Mouse (Mus musculus) layer of hippocampus, adult 9-10 months (tissue): ENCODE results near the gene Dclk2.

Experiments used
- DNase-seq: peaks from one replicate; pipeline ENCODE4 v3.0.0; 2022; ENCODE audit warnings: low spot score

Dclk2 gene

GRCm38 (mm10) chr3:86894491-86894890 lies 26.2 kb downstream of the Dclk2 start:
- no peak for DNase-seq

- no peak for DNase-seq
Measured at GRCm38 (mm10) chr3:86887512-86887911, 33.1 kb downstream of the Dclk2 start.

- no peak for DNase-seq
Measured at GRCm38 (mm10) chr3:86885180-86885579, 35.5 kb downstream of the Dclk2 start.

GRCm38 (mm10) chr3:86884481-86884880 lies 36.2 kb downstream of the Dclk2 start:
- DNase-seq = no peak

- DNase-seq = no peak
Measured at GRCm38 (mm10) chr3:86883985-86884384, 36.7 kb downstream of the Dclk2 start.

GRCm38 (mm10) chr3:86875912-86876311 lies 44.7 kb downstream of the Dclk2 start:
- DNase-seq = no peak

GRCm38 (mm10) chr3:86873092-86873600 lies 47.5 kb downstream of the Dclk2 start:
- DNase-seq = no peak

GRCm38 (mm10) chr3:86870952-86871351 lies 49.7 kb downstream of the Dclk2 start:
- DNase-seq = no peak

- no peak for DNase-seq
Measured at GRCm38 (mm10) chr3:86870411-86870810, 50.2 kb downstream of the Dclk2 start.

- no peak for DNase-seq
Measured at GRCm38 (mm10) chr3:86868721-86869120, 51.9 kb downstream of the Dclk2 start.

- DNase-seq = no peak
Measured at GRCm38 (mm10) chr3:86863327-86864008, 57.2 kb downstream of the Dclk2 start.

GRCm38 (mm10) chr3:86862939-86863311 lies 57.7 kb downstream of the Dclk2 start:
- DNase-seq = no peak

- DNase-seq = no peak
Measured at GRCm38 (mm10) chr3:86862245-86862938, 58.3 kb downstream of the Dclk2 start.

GRCm38 (mm10) chr3:86859791-86860190 lies 60.9 kb downstream of the Dclk2 start:
- DNase-seq = no peak

GRCm38 (mm10) chr3:86858699-86859098 lies 62.0 kb downstream of the Dclk2 start:
- no peak for DNase-seq

- DNase-seq = no peak
Measured at GRCm38 (mm10) chr3:86857833-86858398, 62.7 kb downstream of the Dclk2 start.

GRCm38 (mm10) chr3:86852867-86853266 lies 67.8 kb downstream of the Dclk2 start:
- no peak for DNase-seq

GRCm38 (mm10) chr3:86851131-86851530 lies 69.5 kb downstream of the Dclk2 start:
- no peak for DNase-seq

GRCm38 (mm10) chr3:86850394-86851030 lies 70.1 kb downstream of the Dclk2 start:
- no peak for DNase-seq

GRCm38 (mm10) chr3:86849337-86849736 lies 71.3 kb downstream of the Dclk2 start:
- DNase-seq = no peak

- DNase-seq = no peak
Measured at GRCm38 (mm10) chr3:86847536-86847935, 73.1 kb downstream of the Dclk2 start.

GRCm38 (mm10) chr3:86846036-86846435 lies 74.6 kb downstream of the Dclk2 start:
- DNase-seq = no peak

- DNase-seq = no peak
Measured at GRCm38 (mm10) chr3:86845578-86845977, 75.1 kb downstream of the Dclk2 start.
